29 mouse cellular contexts compared by ENCODE assay signal in the genomic region with DNA sequence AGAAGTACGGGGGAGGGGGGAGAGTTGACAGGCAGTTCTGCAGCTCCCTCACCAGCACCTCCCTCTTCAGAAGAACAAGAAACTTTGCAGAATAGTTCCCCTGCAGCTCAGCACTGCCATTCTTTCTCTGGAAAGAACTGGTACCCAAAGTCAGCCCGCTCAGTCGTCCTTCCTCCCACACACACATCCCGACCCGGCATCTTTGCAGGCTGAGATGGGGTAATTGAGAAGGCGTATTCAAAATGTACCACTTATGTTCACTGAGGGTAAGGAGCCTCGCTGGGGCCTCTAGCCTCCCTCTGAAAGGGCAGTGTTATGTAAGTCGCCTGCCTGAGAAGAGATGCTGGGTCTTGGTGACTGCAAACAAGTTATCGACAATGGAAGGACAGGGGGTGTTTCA.
DNase-seq lines count a peak whose midpoint lies in the region; ATAC-seq and TF ChIP-seq lines count a peak whose summit lies in the region.
"Had no signal": no experiment of that assay in that cellular context is flagged by ENCODE, and none has a peak within 500 bp of the region (broad histone marks: within the 10 kb centered on the region; RNA-seq: fewer than 3 reads in every experiment).

No protein-coding gene starts in this region.

- peaks cover 10% of the 10 kb centered on the region for H3K4me1 ChIP-seq in forebrain, embryonic 12.5 days
- no peaks in the 10 kb centered on the region for H3K4me1 ChIP-seq in forebrain, embryonic 11.5 days (replicated peaks; ENCODE audit: control insufficient read depth, insufficient read depth, low read length)
- H3K4me1 ChIP-seq in kidney, postnatal 0 days (replicated peaks; ENCODE audit: insufficient read depth, low read length) = no peaks in the 10 kb centered on the region
- peaks cover 0 to 10% of the 10 kb centered on the region in 2 experiments; a peak in 2 of 4 replicates for H3K4me1 ChIP-seq in CH12.LX (ENCODE audit: control insufficient read depth in 1 of 2, insufficient read depth in 2 of 2)
- H3K4me1 ChIP-seq in forebrain, embryonic 14.5 days (ENCODE audit: control insufficient read depth, insufficient read depth, low read length) = peaks cover 5% of the 10 kb centered on the region
- H3K4me1 ChIP-seq: embryonic facial prominence, embryonic 12.5 days; heart, embryonic 12.5 days; intestine, embryonic 15.5 days; limb, embryonic 15.5 days; liver, embryonic 13.5 days; neural tube, embryonic 15.5 days had no signal

- no peaks in the 10 kb centered on the region for H3K9me3 ChIP-seq in forebrain, embryonic 12.5 days
- no peaks in the 10 kb centered on the region for H3K9me3 ChIP-seq in forebrain, embryonic 11.5 days (ENCODE audit: control insufficient read depth, low read length)
- no peaks in the 10 kb centered on the region for H3K9me3 ChIP-seq in kidney, postnatal 0 days (replicated peaks; ENCODE audit: low read length)
- H3K9me3 ChIP-seq in CH12.LX (replicated peaks; ENCODE audit: low read length) = no peaks in the 10 kb centered on the region
- H3K9me3 ChIP-seq in forebrain, embryonic 14.5 days (replicated peaks; ENCODE audit: control insufficient read depth, low read length) = no peaks in the 10 kb centered on the region
- H3K9me3 ChIP-seq: embryonic facial prominence, embryonic 12.5 days; heart, embryonic 12.5 days; intestine, embryonic 15.5 days; limb, embryonic 15.5 days; liver, embryonic 13.5 days; neural tube, embryonic 15.5 days had no signal

- no peak for ATAC-seq in forebrain, embryonic 12.5 days (ENCODE audit: low FRiP score)
- no peak for ATAC-seq in forebrain, embryonic 11.5 days (replicated peaks; ENCODE audit: low FRiP score)
- ATAC-seq in kidney, postnatal 0 days (replicated peaks; ENCODE audit: low FRiP score, low read depth) = no peak
- ATAC-seq in forebrain, embryonic 14.5 days = no peak
- ATAC-seq: hindbrain, postnatal 0 days; intestine, embryonic 15.5 days; Patski had no signal

- no peak for TF ChIP-seq POLR2A in CH12.LX (IDR thresholded peaks at IDR 0.05; ENCODE audit: low read depth, low read length)

- H3K9ac ChIP-seq in forebrain, embryonic 12.5 days = no peak overlapping the region
- no peak overlapping the region for H3K9ac ChIP-seq in forebrain, embryonic 11.5 days (ENCODE audit: low read length)
- no peak overlapping the region for H3K9ac ChIP-seq in kidney, postnatal 0 days (ENCODE audit: low read depth, low read length)
- no peak overlapping the region for H3K9ac ChIP-seq in CH12.LX (ENCODE audit: insufficient read depth, low read depth)
- H3K9ac ChIP-seq in forebrain, embryonic 14.5 days (ENCODE audit: low read length) = 0 out of 2 replicates have a peak overlapping the region, but pooled peaks have one; percentile 29
- H3K9ac ChIP-seq: embryonic facial prominence, embryonic 12.5 days; heart, embryonic 12.5 days; intestine, embryonic 15.5 days; limb, embryonic 15.5 days; liver, embryonic 13.5 days; neural tube, embryonic 15.5 days had no signal

- 0 out of 2 replicates have a peak overlapping the region, but pooled peaks have one; percentile 3 for H3K4me2 ChIP-seq in forebrain, embryonic 12.5 days
- no peak overlapping the region for H3K4me2 ChIP-seq in forebrain, embryonic 11.5 days (ENCODE audit: low read depth, low read length, severe bottlenecking)
- H3K4me2 ChIP-seq in kidney, postnatal 0 days (ENCODE audit: low read length) = no peak overlapping the region
- H3K4me2 ChIP-seq in CH12.LX (ENCODE audit: insufficient read depth, low read depth, poor library complexity, severe bottlenecking) = 0 out of 2 replicates have a peak overlapping the region, but pooled peaks have one; percentile 39
- no peak overlapping the region for H3K4me2 ChIP-seq in forebrain, embryonic 14.5 days (ENCODE audit: low read length)
- H3K4me2 ChIP-seq: embryonic facial prominence, embryonic 12.5 days; heart, embryonic 12.5 days; intestine, embryonic 15.5 days; limb, embryonic 15.5 days; liver, embryonic 13.5 days; neural tube, embryonic 15.5 days had no signal

- no peak for TF ChIP-seq CTCF in kidney, postnatal 0 days (IDR thresholded peaks at IDR 0.05; ENCODE audit: low read depth)
- no peak for TF ChIP-seq CTCF in CH12.LX (conservative IDR thresholded peaks at IDR 0.05 in 1 of 2, IDR thresholded peaks at IDR 0.05 in 1 of 2; ENCODE audit: low read depth in 2 of 2, low read length in 2 of 2)

- H3K27ac ChIP-seq in forebrain, embryonic 12.5 days = no peak overlapping the region
- no peak overlapping the region for H3K27ac ChIP-seq in forebrain, embryonic 11.5 days (ENCODE audit: low read depth, low read length)
- H3K27ac ChIP-seq in kidney, postnatal 0 days = no peak overlapping the region
- no peak overlapping the region for H3K27ac ChIP-seq in CH12.LX (ENCODE audit: insufficient read depth, low read depth)
- no peak overlapping the region for H3K27ac ChIP-seq in forebrain, embryonic 14.5 days (ENCODE audit: low read depth, low read length)
- H3K27ac ChIP-seq: embryonic facial prominence, embryonic 12.5 days; hindbrain, postnatal 0 days; intestine, embryonic 15.5 days; limb, embryonic 15.5 days; liver, embryonic 13.5 days; macrophage; neural tube, embryonic 15.5 days had no signal

- TF ChIP-seq RAD21 in CH12.LX (IDR thresholded peaks at IDR 0.05; ENCODE audit: low read depth, low read length) = no peak

- TF ChIP-seq EP300 in CH12.LX (IDR thresholded peaks at IDR 0.05; ENCODE audit: low read length) = no peak

- WGBS in forebrain, embryonic 12.5 days = 28% methylated on average over 9 of the region's 9 CpGs
- WGBS in forebrain, embryonic 11.5 days = 36% methylated on average over 9 of the region's 9 CpGs
- 29% methylated on average over 9 of the region's 9 CpGs for WGBS in kidney, postnatal 0 days
- WGBS in forebrain, embryonic 14.5 days = 25% methylated on average over 9 of the region's 9 CpGs

- H3K27me3 ChIP-seq in forebrain, embryonic 12.5 days = no peaks in the 10 kb centered on the region
- H3K27me3 ChIP-seq in forebrain, embryonic 11.5 days (ENCODE audit: control insufficient read depth, insufficient read depth, low read length) = no peaks in the 10 kb centered on the region
- no peaks in the 10 kb centered on the region for H3K27me3 ChIP-seq in kidney, postnatal 0 days (ENCODE audit: insufficient read depth, low read length)
- H3K27me3 ChIP-seq in CH12.LX (replicated peaks) = peaks cover 4% of the 10 kb centered on the region
- H3K27me3 ChIP-seq in forebrain, embryonic 14.5 days (replicated peaks; ENCODE audit: control insufficient read depth, insufficient read depth, low read length) = no peaks in the 10 kb centered on the region
- H3K27me3 ChIP-seq: embryonic facial prominence, embryonic 12.5 days; heart, embryonic 12.5 days; intestine, embryonic 15.5 days; limb, embryonic 15.5 days; liver, embryonic 13.5 days; neural tube, embryonic 15.5 days had no signal

- H3K4me3 ChIP-seq in forebrain, embryonic 12.5 days (replicated peaks) = no peak overlapping the region
- H3K4me3 ChIP-seq in forebrain, embryonic 11.5 days (ENCODE audit: low read depth, low read length) = no peak overlapping the region
- H3K4me3 ChIP-seq in kidney, postnatal 0 days (replicated peaks; ENCODE audit: low read depth, low read length) = no peak overlapping the region
- no peak overlapping the region for H3K4me3 ChIP-seq in CH12.LX (replicated peaks in 1 of 3; ENCODE audit: low read depth in 2 of 3, low read length in 2 of 3, poor library complexity in 1 of 3)
- no peak overlapping the region for H3K4me3 ChIP-seq in forebrain, embryonic 14.5 days (ENCODE audit: low read depth, low read length)
- H3K4me3 ChIP-seq: embryonic facial prominence, embryonic 12.5 days; heart, embryonic 12.5 days; intestine, embryonic 15.5 days; limb, embryonic 15.5 days; liver, embryonic 13.5 days; neural tube, embryonic 15.5 days had no signal

- no peak for DNase-seq in forebrain, embryonic 11.5 days (ENCODE audit: low spot score)
- DNase-seq in kidney, postnatal 0 days (ENCODE audit: low spot score) = peak; percentile 21
- no peak for DNase-seq in kidney, postnatal 14 days
- DNase-seq in CH12.LX (ENCODE audit: extremely low read depth) = no peak
- peak; percentile 30 for DNase-seq in forebrain, embryonic 14.5 days (ENCODE audit: low spot score)
- no peak for DNase-seq in gastrocnemius, postnatal 25 days
- DNase-seq: adrenal gland, postnatal 10 days; cerebellum, adult 11-12 months; cerebellum, adult 9-11 months; embryo, embryonic 11 days; gastrocnemius, postnatal 14 days; heart, adult 18-20 months; heart, postnatal 4 days; kidney, adult 2 months; liver, embryonic 13.5 days; lung, adult 2 months; lung, postnatal 10 days; midbrain, embryonic 14.5 days; right cerebral cortex, postnatal 4 days; thymus, postnatal 4 days had no signal

- dilution Hi-C loops in CH12.LX (cut with MboI; ENCODE audit: extremely low pct_ligation_motif_present, extremely low pct_unique_long_range_greater_than_20kb, low sequenced_read_pairs) = no loop called here

- H3K36me3 ChIP-seq in forebrain, embryonic 12.5 days (replicated peaks) = no peaks in the 10 kb centered on the region
- H3K36me3 ChIP-seq in forebrain, embryonic 11.5 days (ENCODE audit: control insufficient read depth, insufficient read depth, low read length) = no peaks in the 10 kb centered on the region
- H3K36me3 ChIP-seq in kidney, postnatal 0 days (ENCODE audit: insufficient read depth, low read length) = no peaks in the 10 kb centered on the region
- H3K36me3 ChIP-seq in CH12.LX (replicated peaks in 1 of 2; ENCODE audit: control insufficient read depth in 1 of 2, insufficient read depth in 1 of 2, low read length in 1 of 2) = no peaks in the 10 kb centered on the region
- no peaks in the 10 kb centered on the region for H3K36me3 ChIP-seq in forebrain, embryonic 14.5 days (ENCODE audit: control insufficient read depth, insufficient read depth, low read length)
- H3K36me3 ChIP-seq: embryonic facial prominence, embryonic 12.5 days; heart, embryonic 12.5 days; intestine, embryonic 15.5 days; limb, embryonic 15.5 days; liver, embryonic 13.5 days; neural tube, embryonic 15.5 days had no signal

- in situ Hi-C loops in CH12.LX (cut with MboI; ENCODE audit: low pct_ligation_motif_present, low pct_unique_long_range_greater_than_20kb, low sequenced_read_pairs) = no loop called here

- H3K79me2 ChIP-seq in CH12.LX (replicated peaks; ENCODE audit: control insufficient read depth, extremely low read depth, insufficient read depth, poor library complexity, severe bottlenecking) = no peaks in the 10 kb centered on the region

TF ChIP-seq in CH12.LX, 34 proteins besides CTCF, POLR2A, EP300 and RAD21:
- TF ChIP-seq USF1 (IDR thresholded peaks at IDR 0.05; ENCODE audit: low read depth, low read length) = no peak
- TF ChIP-seq MAX (IDR thresholded peaks at IDR 0.05; ENCODE audit: low read length) = no peak
TF ChIP-seq in CH12.LX: peak in this region for 0.

Comparison
In these comparisons a context has a peak if more than half of its experiments do, and no peak if none do; other contexts are left out.
1. H3K4me2 ChIP-seq: peak in forebrain, embryonic 12.5 days (single experiment) and CH12.LX (single experiment); none in forebrain, embryonic 11.5 days (single experiment), kidney, postnatal 0 days (single experiment) and forebrain, embryonic 14.5 days (single experiment).
2. DNase-seq: peak in kidney, postnatal 0 days (single experiment) and forebrain, embryonic 14.5 days (single experiment); none in forebrain, embryonic 11.5 days (single experiment), kidney, postnatal 14 days (single experiment), CH12.LX (single experiment) and gastrocnemius, postnatal 25 days (single experiment).